Mouse (Mus musculus): ENCODE measurements around the gene Fance.

DNA sequence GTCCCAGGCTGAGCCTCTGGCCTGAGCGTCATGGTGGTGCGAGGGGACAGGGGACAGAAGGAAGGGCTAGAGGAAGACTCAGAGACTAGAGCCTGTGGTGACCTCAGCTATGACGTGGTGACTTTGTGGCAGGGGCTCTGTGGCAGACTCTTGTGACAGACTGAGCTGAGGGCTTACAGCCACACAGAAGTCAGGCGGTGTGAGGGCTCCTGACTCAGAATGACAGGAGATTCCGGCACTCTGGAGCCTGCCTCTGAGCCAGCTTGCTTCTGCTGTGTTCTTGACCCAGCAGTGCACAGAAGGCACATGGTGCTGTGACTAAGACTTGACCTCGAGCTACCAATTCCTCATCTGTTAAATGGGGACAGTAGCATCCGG lies 32.9 kb upstream of the Fance start:
- TF ChIP-seq CTCF (conservative IDR thresholded peaks at IDR 0.05; ENCODE audit: insufficient read depth, insufficient read length, low read depth, low read length): no peak
- no peak for TF ChIP-seq POLR2A (IDR thresholded peaks at IDR 0.05; ENCODE audit: low read depth, low read length)

Measured in kidney, adult 2 months (tissue).